Mouse (Mus musculus) stomach, postnatal 0 days (tissue): Measurements from ENCODE around the gene Dchs1. TPM values are rescaled to one million over a fixed set of nuclear protein-coding genes. Genes with fewer than 3 reads are reported as not detected.

Experiments
- ATAC-seq: fragments of 200-750 bp; cut with Nextera tagmentation; 2 replicates; pipeline ENCODE4 v1.8.0; 2017; ENCODE audit not compliant: low FRiP score, low TSS enrichment
- DNase-seq: peaks from one replicate; pipeline ENCODE4 v3.0.0-alpha.2; 2016; ENCODE audit warnings: low spot score
- H3K27ac ChIP-seq: fragments of 300-500 bp; sonication (generic); replicated peaks from 2 replicates; pipeline ENCODE4 v1.5.1; 2014; ENCODE audit warnings: mild to moderate bottlenecking, control low read depth
- H3K27me3 ChIP-seq: fragments of 300-500 bp; sonication (generic); 2 replicates; pipeline ENCODE4 v1.6.1; 2014; ENCODE audit warnings: low read length; ENCODE audit not compliant: control insufficient read depth, insufficient read depth
- H3K36me3 ChIP-seq: fragments of 300-500 bp; sonication (generic); 2 replicates; pipeline ENCODE4 v1.6.1; 2014; ENCODE audit warnings: low read length, mixed read lengths; ENCODE audit not compliant: control insufficient read depth, insufficient read depth
- H3K4me1 ChIP-seq: fragments of 300-500 bp; sonication (generic); replicated peaks from 2 replicates; pipeline ENCODE4 v1.6.1; 2014; ENCODE audit warnings: antibody characterized with exemption; ENCODE audit not compliant: control insufficient read depth, insufficient read depth
- H3K4me2 ChIP-seq: fragments of 300-500 bp; sonication (generic); replicated peaks from 2 replicates; pipeline ENCODE4 v1.6.1; 2014; ENCODE audit warnings: low read depth, mild to moderate bottlenecking, control low read depth, moderate library complexity
- H3K4me3 ChIP-seq: fragments of 300-500 bp; sonication (generic); 2 replicates; pipeline ENCODE4 v1.5.1; 2014; ENCODE audit warnings: low read depth, low read length, control low read depth
- H3K9ac ChIP-seq: fragments of 300-500 bp; sonication (generic); 2 replicates; pipeline ENCODE4 v1.6.1; 2014; ENCODE audit warnings: mild to moderate bottlenecking, low read length, control low read depth, mixed read lengths
- H3K9me3 ChIP-seq: fragments of 300-500 bp; sonication (generic); 2 replicates; pipeline ENCODE4 v1.6.1; 2016; ENCODE audit warnings: low read length; ENCODE audit not compliant: control insufficient read depth
- CTCF ChIP-seq: IDR thresholded peaks from 2 replicates; pipeline ENCODE4 v1.5.1; 2016; ENCODE audit warnings: antibody characterized with exemption, low read depth, mild to moderate bottlenecking, moderate library complexity
- EP300 ChIP-seq: optimal IDR thresholded peaks from 2 replicates; pipeline ENCODE3; 2016; ENCODE audit warnings: antibody characterized with exemption
- WGBS: fragments of 180-500 bp; shearing (Covaris S2); extraction: QIAGEN DNeasy Blood & Tissue Kit; methylation state at CpG from one replicate; pipeline ENCODE4 v1.1.7; 2014; 5-methylcytosine and 5-hydroxymethylcytosine counted together
- polyA plus RNA-seq: library from polyadenylated mRNA; unstranded; fragments of >200 nt; fragmentation: Nextera tagmentation; extraction: Ambion mirVana; gene quantifications from 2 replicates; pipeline ENCODE4 v1.2.1, GENCODE M21; 2015

Dchs1 gene
- polyA plus RNA-seq, 1 experiment from 2014 or later: 2.5 TPM

DNA sequence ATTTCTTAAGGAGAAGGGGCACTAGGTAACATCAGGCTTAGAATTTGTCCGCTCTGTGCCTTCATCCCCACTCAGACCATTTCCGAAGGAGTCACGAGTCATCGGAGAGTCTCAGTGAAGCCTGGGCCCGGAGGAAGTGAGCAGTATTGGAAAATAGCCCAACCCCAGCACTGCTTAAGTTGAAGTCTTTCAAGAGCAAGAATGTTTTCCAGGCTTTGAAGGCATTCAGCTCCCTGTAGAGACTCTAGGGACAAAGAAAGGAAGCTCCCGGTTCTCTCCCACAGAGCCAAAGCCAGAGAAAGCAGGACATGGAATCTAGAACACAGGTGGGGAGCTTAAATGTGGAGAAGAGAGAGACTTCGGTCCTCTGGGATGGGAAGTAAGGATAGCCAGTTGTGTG lies 6.2 kb upstream of the Dchs1 start:
- no peak for DNase-seq
- no peaks in the 10 kb centered on the region for H3K36me3 ChIP-seq
- no peak for ATAC-seq
- no peaks in the 10 kb centered on the region for H3K4me1 ChIP-seq
- no peaks in the 10 kb centered on the region for H3K27me3 ChIP-seq
- WGBS: 73% methylated on average over 7 of the region's 7 CpGs
- no peak overlapping the region for H3K27ac ChIP-seq
- H3K4me3 ChIP-seq: no peak overlapping the region
- no peak for TF ChIP-seq CTCF
- no peak for TF ChIP-seq EP300
- no peaks in the 10 kb centered on the region for H3K9me3 ChIP-seq
- H3K4me2 ChIP-seq: no peak overlapping the region
- no peak overlapping the region for H3K9ac ChIP-seq

DNA sequence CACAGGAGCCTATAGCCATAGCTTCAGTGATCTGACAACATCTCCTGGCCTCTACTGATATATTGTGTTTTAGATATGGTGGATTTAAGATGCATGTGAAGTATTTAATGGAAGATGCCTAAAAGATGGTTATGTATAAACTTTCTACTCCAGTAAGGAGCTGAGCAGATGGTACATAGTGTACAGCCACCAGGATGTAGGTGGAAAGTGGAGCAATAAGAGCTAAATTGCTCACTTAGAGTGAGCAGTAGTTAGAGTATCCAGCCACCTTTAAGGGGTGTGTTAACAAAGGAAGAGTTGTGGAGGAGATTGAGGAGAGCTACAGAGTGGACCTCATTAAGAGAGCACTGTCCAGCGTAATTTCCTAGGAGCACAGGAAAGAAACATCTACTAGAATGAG lies 3.7 kb upstream of the Dchs1 start:
- DNase-seq: no peak
- Histone ChIP-seq H3K9ac (no peak overlapping the region), H3K27me3 (0 out of 2 replicates have a peak, but pooled peaks cover 3% of the 10 kb centered on the region), H3K27ac (no peak overlapping the region), H3K9me3 (no peaks in the 10 kb centered on the region), H3K4me2 (no peak overlapping the region), H3K36me3 (no peaks in the 10 kb centered on the region), H3K4me1 (no peaks in the 10 kb centered on the region; the same call in 1 of the 2 replicates), H3K4me3 (no peak overlapping the region)
- no peak for TF ChIP-seq EP300
- ATAC-seq: no peak
- 78% methylated on average over 1 of the region's 1 CpGs for WGBS

DNA sequence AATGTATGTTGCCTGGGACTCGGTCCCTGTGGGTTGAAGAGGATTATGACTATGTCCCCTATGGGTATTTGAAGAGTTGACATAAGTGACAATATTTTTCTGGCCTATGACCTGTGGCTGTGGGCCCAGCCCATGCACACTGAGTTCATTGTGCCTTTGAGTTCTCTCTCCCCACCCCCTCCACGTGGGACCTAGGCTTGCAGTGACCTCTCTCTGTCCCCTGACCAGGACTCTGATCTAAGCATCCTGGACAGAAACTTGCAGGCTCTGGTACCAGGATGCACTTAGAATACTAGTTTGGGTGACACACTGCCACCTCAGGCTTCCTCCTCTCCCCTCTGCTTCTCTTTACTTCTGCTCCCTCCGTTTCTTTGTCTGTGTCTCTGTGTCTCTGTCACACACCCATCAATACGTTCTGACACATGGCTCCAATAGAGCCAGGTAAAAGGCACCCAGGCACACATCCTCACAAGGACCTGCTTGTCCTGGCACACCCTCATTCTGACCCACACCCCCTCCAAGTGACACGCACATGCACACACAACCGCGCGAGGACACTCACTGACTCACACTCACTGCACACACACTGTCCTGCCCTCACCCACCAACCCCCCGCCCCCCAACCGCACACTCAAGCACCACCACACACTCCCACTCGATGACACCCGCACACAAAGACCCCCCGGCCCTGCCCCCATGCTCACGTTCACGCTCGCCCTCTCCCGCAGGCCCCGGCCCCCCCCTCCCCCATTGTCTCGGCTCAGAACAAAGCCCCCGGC lies 759 bp downstream of the Dchs1 start:
- Histone ChIP-seq H3K9me3 (no peaks in the 10 kb centered on the region), H3K4me1 (no peaks in the 10 kb centered on the region; the same call in 1 of the 2 replicates), H3K36me3 (no peaks in the 10 kb centered on the region), H3K4me3 (peak overlapping the region; percentile 75), H3K9ac (peak overlapping the region; percentile 87), H3K4me2 (peak overlapping the region; percentile 68), H3K27me3 (0 out of 2 replicates have a peak, but pooled peaks cover 3% of the 10 kb centered on the region), H3K27ac (peak overlapping the region; percentile 90)
- DNase-seq: peak; percentile 23
- WGBS: 8% methylated on average over 18 of the region's 20 CpGs
- TF ChIP-seq EP300 (no peak), CTCF (no peak)
- ATAC-seq: peak; percentile 72

DNA sequence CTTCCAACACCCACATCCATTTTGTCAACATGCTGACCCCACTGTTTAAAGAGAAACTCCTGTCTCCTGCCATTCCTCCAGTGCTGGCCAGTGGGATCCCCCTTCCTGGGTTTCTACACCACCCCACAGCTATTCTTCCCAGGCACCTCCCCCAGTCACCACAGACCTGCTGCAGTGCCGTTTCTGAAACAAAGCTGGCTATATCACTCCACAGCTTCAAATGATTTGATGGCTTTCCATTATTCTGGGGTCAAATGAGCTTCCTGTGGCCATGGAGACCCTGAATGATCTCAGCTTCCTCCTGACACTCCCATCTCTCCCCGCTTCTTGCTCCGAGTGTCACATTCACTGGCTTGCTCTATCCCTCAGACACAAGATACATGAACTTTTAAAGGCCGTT lies 2.9 kb downstream of the Dchs1 start:
- no peak for DNase-seq
- WGBS: 20% methylated on average over 4 of the region's 4 CpGs
- no peaks in the 10 kb centered on the region; the same call in 1 of the 2 replicates for H3K4me1 ChIP-seq
- no peak overlapping the region for H3K4me3 ChIP-seq
- ATAC-seq: no peak
- H3K4me2 ChIP-seq: no peak overlapping the region
- TF ChIP-seq CTCF (no peak), EP300 (no peak)
- no peaks in the 10 kb centered on the region for H3K9me3 ChIP-seq
- no peaks in the 10 kb centered on the region for H3K36me3 ChIP-seq
- no peak overlapping the region for H3K9ac ChIP-seq
- H3K27ac ChIP-seq: no peak overlapping the region
- 0 out of 2 replicates have a peak, but pooled peaks cover 3% of the 10 kb centered on the region for H3K27me3 ChIP-seq

DNA sequence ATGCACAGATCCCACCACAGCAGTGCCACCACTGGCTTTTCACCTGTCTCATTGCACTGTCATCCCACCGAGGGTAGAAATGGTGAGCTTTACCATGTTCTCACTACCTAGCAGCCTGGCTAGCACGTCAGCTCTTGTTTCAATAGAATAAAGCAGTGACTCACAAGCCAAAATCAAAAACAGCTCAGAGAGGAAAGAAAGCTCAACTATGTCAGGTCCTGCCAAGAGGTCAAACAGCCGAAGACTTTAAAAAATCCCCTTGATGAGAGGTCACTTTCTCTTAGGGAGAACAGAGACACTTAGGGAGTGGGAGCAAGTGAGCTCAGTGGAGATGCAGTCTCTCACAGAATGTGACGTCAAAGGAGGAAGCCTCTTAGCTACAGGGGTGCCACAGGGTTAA lies 3.6 kb downstream of the Dchs1 start:
- 43% methylated on average over 4 of the region's 4 CpGs for WGBS
- Histone ChIP-seq H3K4me3 (no peak overlapping the region), H3K4me2 (no peak overlapping the region), H3K4me1 (peaks cover under 1% of the 10 kb centered on the region; the same call in 1 of the 2 replicates), H3K9ac (no peak overlapping the region), H3K27me3 (0 out of 2 replicates have a peak, but pooled peaks cover 3% of the 10 kb centered on the region), H3K36me3 (no peaks in the 10 kb centered on the region), H3K27ac (no peak overlapping the region), H3K9me3 (no peaks in the 10 kb centered on the region)
- DNase-seq: no peak
- TF ChIP-seq CTCF (no peak), EP300 (no peak)
- ATAC-seq: no peak
